Mouse (Mus musculus): ENCODE data around the gene Cfap52.

Gene Cfap52

DNA sequence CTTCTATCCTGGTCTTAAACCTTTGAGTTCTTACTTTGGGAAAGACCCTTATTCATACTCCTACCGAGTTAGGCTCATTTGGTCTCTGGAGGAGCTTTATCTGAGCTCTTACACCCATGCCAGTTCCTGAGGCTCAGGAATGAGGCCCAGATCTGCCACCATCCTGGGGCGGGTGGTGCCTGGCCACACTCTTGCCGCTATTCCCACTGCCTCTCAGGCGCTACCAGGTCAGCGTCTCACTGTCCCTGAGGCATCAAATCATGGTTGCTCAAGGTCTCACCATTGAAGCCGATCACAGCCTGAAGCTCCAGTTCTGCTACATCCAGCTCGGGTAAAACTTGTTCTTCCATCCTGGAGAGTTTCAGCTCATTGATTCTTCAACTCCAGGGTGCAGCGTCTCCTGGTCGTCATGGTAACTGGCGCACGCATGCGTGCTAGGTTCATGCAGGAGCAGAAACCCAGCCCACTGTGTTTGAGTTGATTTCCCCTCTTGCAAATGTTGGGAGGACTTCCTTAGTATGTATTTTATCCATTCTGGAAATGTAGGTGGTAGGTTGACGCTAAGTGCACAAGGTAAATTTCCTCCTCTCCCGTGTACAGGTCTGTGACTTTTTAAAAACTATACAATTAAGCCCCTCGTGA, at the start of gene Cfap52:
Cfap52 (minus strand) TSS at position 410 of the 642 bp plus-strand sequence.
- peak; percentile 92 for DNase-seq (ENCODE audit: low read depth, low spot score)

DNA sequence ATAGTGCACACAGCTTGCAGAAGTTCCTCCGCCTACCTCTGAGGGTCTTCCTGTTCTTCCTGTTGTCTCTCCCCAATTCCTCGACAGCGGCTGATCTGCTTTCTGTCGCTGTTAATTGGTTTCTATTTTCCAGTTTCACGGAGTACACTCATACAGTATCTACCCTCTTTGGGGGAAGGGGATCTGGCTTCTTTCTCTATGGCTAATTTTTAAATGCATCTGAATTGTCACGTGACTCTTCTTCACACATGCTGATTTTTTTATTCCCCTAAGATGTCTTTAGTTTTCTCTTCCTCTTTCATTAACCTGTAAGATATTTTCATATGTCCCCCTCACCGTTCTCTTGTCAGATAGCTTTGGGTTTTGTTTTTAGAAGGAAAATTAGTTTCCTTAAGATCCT, 46.8 kb upstream of the Cfap52 start:
- DNase-seq (ENCODE audit: low read depth, low spot score): no peak

GRCm38 (mm10) chr11:68009377-68009776, 43.9 kb upstream of the Cfap52 start:
- DNase-seq (ENCODE audit: low read depth, low spot score): no peak

DNA sequence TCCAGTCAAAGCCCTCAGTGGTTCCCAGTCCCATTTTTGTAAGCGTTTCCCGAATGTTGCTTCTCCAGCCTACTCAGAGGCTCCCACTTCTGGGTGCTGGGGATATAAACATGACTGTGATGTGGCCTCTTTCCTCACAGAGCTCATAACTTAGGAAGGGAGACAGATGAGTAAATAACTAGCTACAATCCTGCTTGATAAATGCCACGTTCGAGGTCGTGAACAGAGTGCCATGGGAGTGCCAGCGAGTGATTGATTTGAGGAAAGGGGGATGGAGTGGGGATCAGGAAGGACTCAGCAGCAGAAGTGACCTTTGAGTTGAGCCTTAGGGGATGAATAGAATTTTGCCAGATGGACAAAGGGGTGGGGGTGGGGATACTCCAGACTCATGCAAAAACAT, 42.2 kb upstream of the Cfap52 start:
- DNase-seq (ENCODE audit: low read depth, low spot score): no peak

DNA sequence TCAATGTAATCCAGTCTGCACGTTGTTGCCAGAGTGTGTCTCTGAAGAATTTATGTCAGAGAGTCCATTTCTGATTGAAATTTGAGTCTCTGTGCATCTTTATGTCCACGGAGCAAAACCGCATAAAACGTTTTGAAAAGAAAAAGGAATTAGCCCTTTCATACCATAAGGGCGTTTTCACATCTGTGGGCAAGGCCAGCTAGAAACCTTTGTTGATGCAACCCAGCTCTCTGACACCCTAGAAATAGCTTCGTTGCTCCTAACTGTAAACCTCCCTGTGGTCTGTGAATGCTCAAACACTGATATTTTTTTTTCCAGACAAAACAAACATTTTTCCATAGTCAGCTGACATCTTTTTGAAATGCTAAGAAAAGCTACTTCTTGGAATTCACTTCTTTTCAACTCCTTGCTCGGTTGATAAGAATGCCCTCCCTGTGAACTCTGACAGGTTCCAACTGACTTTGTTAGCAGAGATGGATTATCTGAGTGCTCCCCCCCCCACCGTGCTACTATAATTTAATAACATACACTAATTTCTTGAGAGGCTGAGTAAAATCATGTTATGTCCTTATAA, 40.9 kb upstream of the Cfap52 start:
- no peak for DNase-seq (ENCODE audit: low read depth, low spot score)

DNA sequence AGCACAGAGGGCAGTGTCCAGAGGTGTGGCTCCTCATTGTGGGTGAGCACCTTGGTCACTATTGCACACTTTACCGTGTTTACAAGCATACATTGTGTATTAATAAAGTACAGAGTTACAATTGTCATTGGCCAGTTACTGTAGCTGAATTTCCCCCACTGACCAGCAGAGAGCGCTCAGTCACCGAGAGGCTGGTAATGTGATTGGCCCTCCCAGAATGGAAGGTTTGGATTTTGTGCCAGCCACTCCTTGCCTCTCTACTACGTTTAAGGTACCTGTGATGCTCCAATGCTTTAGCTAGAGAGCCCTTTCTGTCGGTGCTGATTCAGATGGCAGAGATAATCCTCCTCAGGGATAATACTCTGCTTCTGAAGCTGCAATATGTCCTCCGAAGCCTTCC, 38.7 kb upstream of the Cfap52 start:
- peak; percentile 30 for DNase-seq (ENCODE audit: low read depth, low spot score)

DNA sequence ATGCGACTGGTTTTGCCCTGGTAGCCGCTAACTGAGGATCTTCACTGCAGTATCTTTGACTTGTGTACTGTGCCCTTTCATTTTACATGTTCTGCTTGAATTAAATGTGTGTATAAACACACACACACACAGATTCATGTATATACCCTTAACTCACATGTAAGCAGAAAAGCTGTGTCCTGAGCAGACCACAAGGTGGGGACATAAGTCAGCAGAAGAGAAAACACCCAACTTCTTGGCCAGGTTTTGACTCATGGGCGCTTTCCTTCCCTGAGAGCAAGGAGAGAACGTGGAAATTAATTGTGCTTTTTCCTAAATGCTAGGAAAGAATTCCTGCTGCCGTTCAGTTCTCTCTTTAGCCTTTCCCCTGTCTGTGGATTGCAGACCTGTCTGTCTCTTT, 34.2 kb upstream of the Cfap52 start:
- peak; percentile 19 for DNase-seq (ENCODE audit: low read depth, low spot score)

DNA sequence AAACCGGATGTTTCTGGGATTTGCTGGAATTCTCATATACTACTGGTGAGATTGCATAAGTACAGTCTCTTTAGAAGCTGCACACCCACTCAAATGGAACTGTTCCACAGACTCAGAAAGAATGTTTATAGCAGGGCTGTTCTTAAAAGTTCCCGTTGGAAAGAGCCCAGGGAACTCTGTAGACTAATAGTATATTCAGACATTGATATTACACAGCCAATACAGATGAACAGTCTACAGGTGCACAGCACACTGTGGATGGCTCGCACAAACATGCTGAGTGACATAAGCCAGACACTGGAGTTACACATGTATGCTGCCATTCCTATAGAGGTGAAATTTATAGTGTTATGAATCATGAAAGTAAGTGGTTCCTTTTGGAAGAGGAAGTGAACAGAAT, 33.5 kb upstream of the Cfap52 start:
- no peak for DNase-seq (ENCODE audit: low read depth, low spot score)

DNA sequence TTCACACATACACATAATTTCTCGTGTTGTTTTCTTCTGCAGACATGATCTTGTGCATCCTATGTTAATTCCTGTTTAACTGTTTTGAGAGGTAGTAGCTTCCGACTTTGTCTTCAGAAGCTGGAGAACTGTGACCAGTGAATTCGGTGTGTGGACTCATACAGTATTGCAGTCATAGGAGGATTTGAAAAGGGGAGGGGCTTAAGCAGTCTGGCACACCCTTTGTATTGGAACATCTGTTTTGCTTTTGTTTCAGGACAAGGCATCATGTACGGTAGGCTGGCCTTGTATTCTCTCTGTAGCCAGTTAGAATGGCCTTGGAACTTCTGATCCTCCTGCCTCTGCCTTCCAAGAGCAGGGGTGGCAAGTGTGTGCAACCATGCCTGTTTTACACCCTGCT, 30.5 kb upstream of the Cfap52 start:
- no peak for DNase-seq (ENCODE audit: low read depth, low spot score)

DNA sequence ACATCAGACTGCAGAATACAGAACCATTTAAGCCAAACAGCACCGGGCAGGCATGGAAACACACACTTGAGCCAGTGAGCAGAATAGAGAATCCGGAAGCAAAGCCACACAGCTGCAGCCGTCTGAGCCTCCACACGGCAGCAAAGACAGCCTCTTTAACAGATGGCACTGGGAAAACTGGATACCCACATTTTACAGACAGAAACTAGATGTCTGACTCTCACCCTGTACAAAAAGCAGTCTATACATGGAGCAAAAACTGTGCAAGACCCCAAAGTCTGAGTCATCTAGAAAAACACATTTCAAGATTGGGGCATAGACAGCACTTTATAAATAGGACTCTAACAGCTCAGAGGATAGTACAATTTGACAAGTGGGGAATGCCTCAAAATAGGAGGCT, 25.8 kb upstream of the Cfap52 start:
- DNase-seq (ENCODE audit: low read depth, low spot score): no peak

DNA sequence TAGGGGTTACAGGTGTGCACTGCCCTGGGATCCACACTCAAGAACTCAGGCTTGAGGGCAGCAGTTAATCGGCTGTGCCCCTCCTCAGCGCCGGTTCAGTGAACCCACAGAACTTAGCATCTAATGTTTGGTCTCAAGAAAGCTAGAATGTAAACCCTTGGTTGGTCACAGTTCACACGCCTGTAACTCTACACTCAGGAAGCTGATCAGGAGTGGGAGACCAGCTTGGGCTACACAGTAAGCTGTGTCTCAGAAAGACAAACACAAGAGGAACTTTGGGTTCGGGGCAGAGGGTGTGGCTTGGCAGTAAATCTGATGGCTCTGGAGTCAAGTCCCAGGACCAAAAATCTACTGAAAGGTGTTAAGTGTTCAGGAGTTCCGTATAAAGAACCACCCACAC, 18.1 kb upstream of the Cfap52 start:
- no peak for DNase-seq (ENCODE audit: low read depth, low spot score)

DNA sequence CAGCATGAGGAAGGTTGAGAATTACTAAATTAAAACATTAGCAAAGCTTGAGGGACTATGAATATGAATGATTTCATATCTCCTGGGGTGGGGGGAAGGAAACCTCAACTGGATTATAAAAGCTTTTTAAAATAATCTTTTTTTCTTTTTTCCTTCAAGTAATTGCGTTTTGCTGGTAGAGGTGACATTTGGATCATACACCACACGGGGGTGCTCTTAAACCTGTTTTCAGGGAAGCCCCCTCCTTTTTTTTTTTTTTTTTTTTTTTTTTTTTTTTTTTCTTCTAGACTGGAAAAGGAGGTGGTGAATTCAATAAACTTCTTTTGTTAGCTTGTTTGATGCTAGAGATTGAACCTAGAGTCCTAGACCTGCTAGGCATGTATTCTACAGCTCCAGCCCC, 9.8 kb upstream of the Cfap52 start:
- peak; percentile 45 for DNase-seq (ENCODE audit: low read depth, low spot score)

- DNase-seq (ENCODE audit: low read depth, low spot score): no peak
Measured at GRCm38 (mm10) chr11:67973225-67973624, 7.8 kb upstream of the Cfap52 start.

DNA sequence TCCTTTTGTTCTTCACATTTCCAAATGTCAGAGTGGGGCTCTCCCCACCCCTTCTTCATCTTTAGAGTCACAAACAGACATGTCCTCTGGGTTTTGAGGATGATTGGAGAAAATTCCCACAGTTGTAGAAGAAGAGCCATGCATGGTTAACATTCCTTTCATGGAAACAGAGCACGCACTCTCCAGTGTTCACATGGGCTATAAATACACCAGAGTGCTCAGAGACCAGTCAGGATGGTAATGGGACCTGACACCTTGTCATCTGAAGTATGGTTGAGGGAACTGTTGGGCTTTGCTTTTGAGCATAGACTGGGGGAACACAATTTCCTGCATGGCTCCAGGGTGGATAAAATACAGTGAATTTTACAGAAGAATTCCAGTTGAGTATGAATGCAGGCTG, 7.2 kb upstream of the Cfap52 start:
- no peak for DNase-seq (ENCODE audit: low read depth, low spot score)

DNA sequence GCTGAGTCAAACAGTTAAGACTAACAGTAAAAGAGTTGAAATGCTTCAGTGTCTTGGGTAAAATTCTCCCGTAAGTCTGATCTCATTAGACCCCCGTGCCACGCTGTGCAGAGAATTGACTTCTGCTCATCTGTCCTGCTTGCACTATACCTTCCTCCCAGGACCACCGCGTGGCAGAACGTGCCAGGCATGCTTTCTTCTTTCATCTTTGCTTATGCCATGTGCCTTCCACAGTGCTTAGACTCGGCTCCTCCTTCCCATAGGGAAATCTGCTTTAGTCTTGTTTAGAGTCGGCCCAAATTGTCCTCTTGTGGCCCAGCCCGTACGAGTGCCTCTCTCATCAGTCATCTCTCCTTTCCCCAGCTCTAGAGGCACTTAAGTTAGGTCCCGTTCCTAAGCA, 2.4 kb upstream of the Cfap52 start:
- DNase-seq (ENCODE audit: low read depth, low spot score): no peak

- DNase-seq (ENCODE audit: low read depth, low spot score): peak; percentile 88
Measured at GRCm38 (mm10) chr11:67965905-67966878, 741 bp upstream of the Cfap52 start, which contains the start of gene Stx8. Stx8 (plus strand) TSS chr11:67966193.

- DNase-seq (ENCODE audit: low read depth, low spot score): peak; percentile 83
Measured at GRCm38 (mm10) chr11:67964110-67964509, 1.3 kb downstream of the Cfap52 start.

GRCm38 (mm10) chr11:67954413-67954812, 11.0 kb downstream of the Cfap52 start:
- DNase-seq (ENCODE audit: low read depth, low spot score): no peak

DNA sequence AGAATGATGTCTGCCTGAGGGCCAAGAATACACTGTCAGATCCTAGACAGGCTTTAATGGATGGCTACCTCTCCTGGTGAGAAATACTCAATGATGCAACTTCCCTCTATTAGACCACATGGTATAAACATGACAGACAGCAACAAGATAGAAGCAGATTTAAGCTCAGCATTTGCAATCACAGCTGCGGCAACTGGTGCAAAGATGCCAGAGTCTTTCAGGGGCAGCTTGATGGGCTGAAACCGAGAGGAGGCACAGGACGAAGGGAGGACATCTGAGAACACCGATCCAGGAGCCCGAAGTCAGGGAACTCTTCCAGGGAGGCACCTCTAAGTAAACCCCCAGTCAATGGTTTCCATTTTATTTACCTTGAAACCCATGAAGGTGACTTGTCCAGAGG, 11.8 kb downstream of the Cfap52 start:
- no peak for DNase-seq (ENCODE audit: low read depth, low spot score)

- no peak for DNase-seq (ENCODE audit: low read depth, low spot score)
Measured at GRCm38 (mm10) chr11:67949475-67949874, 16.0 kb downstream of the Cfap52 start.

DNA sequence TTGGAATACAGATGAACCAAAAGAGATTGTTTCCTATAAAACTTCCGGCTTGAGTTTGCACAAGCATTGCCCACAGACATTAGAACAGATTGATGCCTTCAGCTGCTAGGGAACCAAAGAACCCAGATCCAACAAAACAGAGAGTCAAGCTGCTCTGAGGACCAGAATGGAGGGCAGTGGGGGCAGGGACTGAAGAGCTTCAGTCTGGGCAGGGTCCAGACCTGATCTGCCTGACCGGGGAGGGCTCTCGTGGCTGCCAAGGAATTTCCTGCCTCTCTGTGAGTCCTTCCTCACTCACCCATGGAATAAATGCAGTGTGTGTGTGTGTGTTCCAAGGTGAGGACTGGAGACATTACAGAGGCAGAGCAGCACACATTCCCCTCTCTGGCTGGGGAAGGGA, 17.2 kb downstream of the Cfap52 start:
- no peak for DNase-seq (ENCODE audit: low read depth, low spot score)

- peak; percentile 26 for DNase-seq (ENCODE audit: low read depth, low spot score)
Measured at GRCm38 (mm10) chr11:67932156-67932555, 33.3 kb downstream of the Cfap52 start.
